Mouse (Mus musculus) common myeloid progenitor, adult 5-6 weeks (primary cell): ENCODE results near the gene Rdh7. TPM values are rescaled to one million over a fixed set of nuclear protein-coding genes. Genes with fewer than 3 reads are reported as not detected.
"Not testable (repeated sequence)": the region's sequence is repeated elsewhere in the genome, so short reads cannot be mapped to it uniquely, and the experiment has no call there.

Source experiments
- ATAC-seq: replicated peaks from 2 replicates; pipeline ENCODE4 v1.8.0; 2016; ENCODE audit warnings: low read depth, mild to moderate bottlenecking, moderate TSS enrichment, inconsistent platforms; ENCODE audit not compliant: poor library complexity, severe bottlenecking
- total RNA-seq: library from RNA; stranded (forward); fragments of 200-1000, 187-1606 nt; gene quantifications from 2 replicates; pipeline ENCODE4 v1.2.3, GENCODE M21; 2017

Rdh7 gene
- total RNA-seq, 1 experiment from 2014 or later = not detected

DNA sequence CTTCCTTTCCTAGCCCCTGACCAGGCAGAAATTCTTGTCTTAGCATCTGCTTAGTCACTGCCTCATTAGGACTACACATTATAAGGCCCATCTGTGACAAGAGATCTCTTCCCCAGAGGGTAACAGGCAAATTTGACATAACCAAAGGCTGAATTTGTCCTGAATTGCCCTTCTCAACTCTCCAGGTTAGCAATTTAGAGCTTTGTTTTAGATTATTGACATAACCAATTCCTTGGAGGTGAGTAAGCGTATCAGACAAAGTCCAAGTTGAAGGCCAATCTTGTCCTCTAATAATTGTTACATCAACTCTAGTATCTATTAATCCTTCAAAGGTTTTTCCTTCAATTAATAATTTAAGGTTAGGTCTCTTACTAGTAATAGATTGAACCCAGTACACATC is 54.4 kb downstream of the Rdh7 start:
- ATAC-seq = not testable (repeated sequence)

Other genes starting within 250 kb of the Rdh7 start
- 33.1 and 48.3 TPM in 2 replicates for gene Stat6, start 245.8 kb downstream of the Rdh7 start, total RNA-seq
- gene Nemp1, start 221.9 kb downstream of the Rdh7 start, total RNA-seq = 20.8 and 22.6 TPM in 2 replicates
- 5.7 and 6.8 TPM in 2 replicates for gene Nab2, start 220.2 kb downstream of the Rdh7 start, total RNA-seq
- gene Myo1a, start 183.6 kb downstream of the Rdh7 start, total RNA-seq = not detected in 2 replicates
- 0.68 TPM in 1 of 2 replicates, not detected in the other for gene Tac2, start 164.3 kb downstream of the Rdh7 start, total RNA-seq
- 4.7 and 5.0 TPM in 2 replicates for gene Zbtb39, start 149.3 kb downstream of the Rdh7 start, total RNA-seq
- not detected in 2 replicates for gene Gpr182, start 137.1 kb downstream of the Rdh7 start, total RNA-seq
- not detected in 2 replicates for gene Rdh1, start 129.1 kb downstream of the Rdh7 start, total RNA-seq
- not detected in 2 replicates for gene Rdh16f1, start 129.0 kb downstream of the Rdh7 start, total RNA-seq
- gene Rdh9, start 112.4 kb downstream of the Rdh7 start, total RNA-seq = not detected in 2 replicates
- not detected in 2 replicates for gene Rdh16, start 87.7 kb downstream of the Rdh7 start, total RNA-seq
- gene Rdh19, start 38.9 kb downstream of the Rdh7 start, total RNA-seq = not detected in 2 replicates
- gene Rdh16f2, start 22.3 kb downstream of the Rdh7 start, total RNA-seq = not detected in 2 replicates
- not detected in 2 replicates for gene Sdr9c7, start 9.7 kb upstream of the Rdh7 start, total RNA-seq
- not detected in 2 replicates for gene Hsd17b6, start 118.8 kb upstream of the Rdh7 start, total RNA-seq
- 97.8 and 136 TPM in 2 replicates for gene Prim1, start 126.4 kb upstream of the Rdh7 start, total RNA-seq
- 2,465 and 2,478 TPM in 2 replicates for gene Naca, start 146.8 kb upstream of the Rdh7 start, total RNA-seq
- gene Ptges3, start 170.1 kb upstream of the Rdh7 start, total RNA-seq = 326 and 357 TPM in 2 replicates
- 2,255 and 2,427 TPM in 2 replicates for gene Atp5b, start 194.5 kb upstream of the Rdh7 start, total RNA-seq
- gene Baz2a, start 202.8 kb upstream of the Rdh7 start, total RNA-seq = 14.4 and 23.1 TPM in 2 replicates